Mouse (Mus musculus) kidney, embryonic 15.5 days (tissue): Measurements from ENCODE around the gene Grm7. TPM values are rescaled to one million over a fixed set of nuclear protein-coding genes. Genes with fewer than 3 reads are reported as not detected.

Source experiments
- ATAC-seq: fragments of 200-750 bp; cut with Nextera tagmentation; replicated peaks from 2 replicates; pipeline ENCODE4 v1.8.0; 2017; ENCODE audit warnings: moderate TSS enrichment; ENCODE audit not compliant: low FRiP score
- H3K27ac ChIP-seq: fragments of 300-500 bp; sonication (generic); 2 replicates; pipeline ENCODE4 v1.5.1; 2015; ENCODE audit warnings: mild to moderate bottlenecking, inconsistent platforms
- H3K27me3 ChIP-seq: fragments of 300-500 bp; sonication (generic); 2 replicates; pipeline ENCODE4 v1.6.1; 2015; ENCODE audit warnings: inconsistent platforms
- H3K36me3 ChIP-seq: fragments of 300-500 bp; sonication (generic); 2 replicates; pipeline ENCODE4 v1.6.1; 2015; ENCODE audit warnings: inconsistent platforms
- H3K4me1 ChIP-seq: fragments of 300-500 bp; sonication (generic); 2 replicates; pipeline ENCODE4 v1.6.1; 2015; ENCODE audit warnings: inconsistent platforms
- H3K4me2 ChIP-seq: fragments of 300-500 bp; sonication (generic); 2 replicates; pipeline ENCODE4 v1.6.1; 2015; ENCODE audit warnings: moderate library complexity, mild to moderate bottlenecking, inconsistent platforms
- H3K4me3 ChIP-seq: fragments of 300-500 bp; sonication (generic); replicated peaks from 2 replicates; pipeline ENCODE4 v1.5.1; 2015; ENCODE audit warnings: mild to moderate bottlenecking, inconsistent platforms
- H3K9ac ChIP-seq: fragments of 300-500 bp; sonication (generic); 2 replicates; pipeline ENCODE4 v1.6.1; 2015; ENCODE audit warnings: mild to moderate bottlenecking, inconsistent platforms
- H3K9me3 ChIP-seq: fragments of 300-500 bp; sonication (generic); replicated peaks from 2 replicates; pipeline ENCODE4 v1.6.1; 2016; ENCODE audit warnings: inconsistent platforms
- WGBS: fragments of 180-500 bp; shearing (Covaris S2); methylation state at CpG from one replicate; pipeline ENCODE4 v1.1.7; 2015; ENCODE audit warnings: mixed read lengths; 5-methylcytosine and 5-hydroxymethylcytosine counted together
- polyA plus RNA-seq: library from polyadenylated mRNA; unstranded; fragments of >200 nt; fragmentation: Nextera tagmentation; extraction: Ambion mirVana; gene quantifications from 2 replicates; pipeline ENCODE4 v1.2.1, GENCODE M21; 2015

The Grm7 gene
- polyA plus RNA-seq, 1 experiment from 2014 or later: 7.2 TPM

GRCm38 (mm10) chr6:111510768-111511459 is 865.5 kb downstream of the Grm7 start:
- WGBS: 83% methylated on average over 1 of the region's 1 CpGs

DNA sequence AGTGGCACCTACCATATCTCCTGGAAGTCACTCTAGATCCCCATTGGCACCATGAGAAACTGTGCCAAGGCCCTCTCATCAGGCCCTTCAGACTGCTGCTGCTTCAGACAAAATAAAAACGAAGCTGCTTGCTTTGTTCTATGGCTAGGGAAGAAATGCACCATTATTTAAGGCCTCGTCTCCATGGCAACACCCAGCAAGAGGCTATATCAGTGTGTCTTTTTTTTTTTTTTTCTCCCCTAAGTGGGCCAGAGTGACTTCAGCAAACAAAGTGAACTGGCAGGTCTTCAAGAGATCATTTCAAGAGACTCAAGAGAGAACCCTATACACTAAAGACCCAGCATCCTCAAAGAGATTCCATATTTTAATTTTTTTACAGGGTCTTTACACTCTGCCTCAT is 867.0 kb downstream of the Grm7 start:
- H3K4me2 ChIP-seq: no peak overlapping the region
- no peaks in the 10 kb centered on the region for H3K4me1 ChIP-seq
- WGBS: 62% methylated on average over 2 of the region's 2 CpGs
- H3K4me3 ChIP-seq: no peak overlapping the region
- H3K9me3 ChIP-seq: no peaks in the 10 kb centered on the region
- H3K9ac ChIP-seq: no peak overlapping the region
- no peaks in the 10 kb centered on the region for H3K36me3 ChIP-seq
- H3K27ac ChIP-seq: no peak overlapping the region
- H3K27me3 ChIP-seq: no peaks in the 10 kb centered on the region
- ATAC-seq: no peak

More at GRCm38 (mm10) chr6:111510768-111511459, 865.5 kb downstream of the Grm7 start:
- Histone ChIP-seq H3K27me3 (no peaks in the 10 kb centered on the region), H3K27ac (no peak overlapping the region), H3K4me3 (no peak overlapping the region), H3K36me3 (no peaks in the 10 kb centered on the region), H3K4me2 (no peak overlapping the region), H3K9ac (no peak overlapping the region), H3K9me3 (no peaks in the 10 kb centered on the region), H3K4me1 (no peaks in the 10 kb centered on the region)
- no peak for ATAC-seq

GRCm38 (mm10) chr6:111521229-111521628 is 875.8 kb downstream of the Grm7 start:
- Histone ChIP-seq H3K4me3 (no peak overlapping the region), H3K9ac (no peak overlapping the region), H3K9me3 (no peaks in the 10 kb centered on the region), H3K36me3 (no peaks in the 10 kb centered on the region), H3K27me3 (no peaks in the 10 kb centered on the region), H3K4me1 (no peaks in the 10 kb centered on the region), H3K27ac (no peak overlapping the region), H3K4me2 (no peak overlapping the region)
- 84% methylated on average over 1 of the region's 1 CpGs for WGBS
- no peak for ATAC-seq

DNA sequence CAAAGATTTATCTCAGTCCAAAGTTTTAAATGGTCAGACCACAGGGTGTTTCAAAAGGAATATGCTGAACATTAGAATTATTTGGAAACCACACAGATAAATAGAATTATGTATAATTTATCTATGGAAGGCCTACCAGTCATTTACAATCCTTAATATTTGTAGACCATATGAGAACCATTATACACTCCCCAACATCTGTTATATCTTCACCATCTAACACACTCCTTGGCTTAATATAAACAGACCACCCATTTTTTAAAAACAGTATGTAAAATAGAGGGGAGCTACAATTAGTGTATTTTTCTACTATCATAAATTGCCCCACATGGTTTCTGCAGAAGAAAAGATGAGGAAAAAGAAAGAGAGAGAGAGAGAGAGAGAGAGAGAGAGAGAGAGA is 876.7 kb downstream of the Grm7 start:
- H3K36me3 ChIP-seq: no peaks in the 10 kb centered on the region
- ATAC-seq: no peak
- no peak overlapping the region for H3K4me2 ChIP-seq
- H3K27ac ChIP-seq: no peak overlapping the region
- no peaks in the 10 kb centered on the region for H3K4me1 ChIP-seq
- no peaks in the 10 kb centered on the region for H3K27me3 ChIP-seq
- H3K9ac ChIP-seq: no peak overlapping the region
- no peaks in the 10 kb centered on the region for H3K9me3 ChIP-seq
- H3K4me3 ChIP-seq: no peak overlapping the region

- H3K9me3 ChIP-seq: no peaks in the 10 kb centered on the region
- no peak for ATAC-seq
- no peak overlapping the region for H3K9ac ChIP-seq
- no peaks in the 10 kb centered on the region for H3K27me3 ChIP-seq
- H3K27ac ChIP-seq: no peak overlapping the region
- H3K4me1 ChIP-seq: no peaks in the 10 kb centered on the region
- no peaks in the 10 kb centered on the region for H3K36me3 ChIP-seq
- no peak overlapping the region for H3K4me3 ChIP-seq
- 73% methylated on average over 2 of the region's 2 CpGs for WGBS
- H3K4me2 ChIP-seq: no peak overlapping the region
Observed at GRCm38 (mm10) chr6:111529985-111530384, 884.6 kb downstream of the Grm7 start.

- Histone ChIP-seq H3K4me1 (no peaks in the 10 kb centered on the region), H3K27ac (no peak overlapping the region), H3K9ac (no peak overlapping the region), H3K27me3 (no peaks in the 10 kb centered on the region), H3K4me2 (no peak overlapping the region), H3K9me3 (no peaks in the 10 kb centered on the region), H3K36me3 (no peaks in the 10 kb centered on the region), H3K4me3 (no peak overlapping the region)
- ATAC-seq: no peak
- 81% methylated on average over 1 of the region's 1 CpGs for WGBS
Observed at GRCm38 (mm10) chr6:111558588-111558987, 913.2 kb downstream of the Grm7 start.

DNA sequence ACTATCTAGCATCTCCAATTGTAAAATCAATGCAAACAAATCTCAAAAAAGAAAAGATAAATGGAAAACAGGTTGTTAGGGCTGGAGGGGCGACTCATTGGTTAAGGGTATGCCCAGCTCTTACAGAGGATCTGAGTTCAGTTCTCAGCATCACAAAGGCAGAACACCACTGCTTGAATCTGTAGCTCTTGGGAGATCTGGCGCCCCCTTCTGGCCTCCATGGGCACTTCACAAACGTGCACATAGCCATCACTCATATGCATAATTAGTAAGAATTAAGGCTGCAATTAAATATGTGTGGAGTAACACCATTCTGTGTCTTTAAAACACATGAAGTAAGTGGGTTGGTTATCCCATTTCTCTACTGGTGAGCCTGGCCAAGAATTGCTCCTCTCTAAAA is 914.1 kb downstream of the Grm7 start:
- H3K27ac ChIP-seq: no peak overlapping the region
- H3K36me3 ChIP-seq: no peaks in the 10 kb centered on the region
- no peak overlapping the region for H3K4me3 ChIP-seq
- ATAC-seq: no peak
- 79% methylated on average over 3 of the region's 3 CpGs for WGBS
- no peaks in the 10 kb centered on the region for H3K4me1 ChIP-seq
- H3K9ac ChIP-seq: no peak overlapping the region
- H3K4me2 ChIP-seq: no peak overlapping the region
- no peaks in the 10 kb centered on the region for H3K27me3 ChIP-seq
- H3K9me3 ChIP-seq: no peaks in the 10 kb centered on the region

GRCm38 (mm10) chr6:111561347-111561746 is 916.0 kb downstream of the Grm7 start:
- Histone ChIP-seq H3K9me3 (no peaks in the 10 kb centered on the region), H3K27ac (no peak overlapping the region), H3K4me3 (no peak overlapping the region), H3K27me3 (no peaks in the 10 kb centered on the region), H3K4me1 (no peaks in the 10 kb centered on the region), H3K36me3 (no peaks in the 10 kb centered on the region), H3K4me2 (no peak overlapping the region), H3K9ac (no peak overlapping the region)
- WGBS: 90% methylated on average over 7 of the region's 7 CpGs
- no peak for ATAC-seq

DNA sequence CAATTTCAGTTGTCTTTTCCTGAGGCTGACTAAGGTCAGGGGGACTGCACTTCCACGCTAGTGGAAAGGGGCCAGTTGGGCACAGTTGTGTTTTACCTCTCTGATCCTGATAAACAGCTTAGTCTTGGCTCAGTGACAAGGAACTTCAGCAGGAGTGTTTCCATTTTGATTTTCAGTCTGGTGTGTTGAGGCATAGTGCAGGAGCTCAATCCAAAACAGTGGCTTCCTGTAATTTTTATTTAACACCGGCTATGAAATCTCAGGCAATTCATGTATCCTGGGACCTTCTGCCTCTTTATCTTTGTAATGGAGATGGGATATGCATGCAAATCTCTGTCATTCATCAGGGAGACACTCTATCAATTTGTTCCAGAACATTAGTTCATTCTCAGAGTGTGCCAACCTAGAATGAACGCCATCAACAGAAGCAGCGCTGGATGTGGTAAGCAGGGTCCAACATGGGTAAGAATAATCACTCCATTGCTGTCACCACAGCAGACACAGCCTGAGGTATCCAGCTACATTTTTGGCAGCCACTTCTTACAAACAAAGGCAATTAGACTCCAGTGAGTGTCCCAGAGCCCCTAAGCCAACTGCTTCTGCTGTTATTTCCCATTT is 926.2 kb downstream of the Grm7 start:
- 76% methylated on average over 4 of the region's 4 CpGs for WGBS

GRCm38 (mm10) chr6:111584851-111585250 is 939.5 kb downstream of the Grm7 start:
- Histone ChIP-seq H3K36me3 (no peaks in the 10 kb centered on the region), H3K9me3 (no peaks in the 10 kb centered on the region), H3K4me3 (no peak overlapping the region), H3K27me3 (no peaks in the 10 kb centered on the region), H3K4me1 (no peaks in the 10 kb centered on the region), H3K27ac (no peak overlapping the region), H3K4me2 (no peak overlapping the region), H3K9ac (no peak overlapping the region)
- 76% methylated on average over 2 of the region's 2 CpGs for WGBS
- no peak for ATAC-seq

More for the DNA sequence above, 926.2 kb downstream of the Grm7 start:
- no peak for ATAC-seq
- H3K27me3 ChIP-seq: no peaks in the 10 kb centered on the region
- H3K27ac ChIP-seq: no peak overlapping the region
- no peaks in the 10 kb centered on the region for H3K4me1 ChIP-seq
- no peak overlapping the region for H3K9ac ChIP-seq
- no peaks in the 10 kb centered on the region for H3K36me3 ChIP-seq
- H3K4me2 ChIP-seq: no peak overlapping the region
- H3K9me3 ChIP-seq: no peaks in the 10 kb centered on the region
- no peak overlapping the region for H3K4me3 ChIP-seq

DNA sequence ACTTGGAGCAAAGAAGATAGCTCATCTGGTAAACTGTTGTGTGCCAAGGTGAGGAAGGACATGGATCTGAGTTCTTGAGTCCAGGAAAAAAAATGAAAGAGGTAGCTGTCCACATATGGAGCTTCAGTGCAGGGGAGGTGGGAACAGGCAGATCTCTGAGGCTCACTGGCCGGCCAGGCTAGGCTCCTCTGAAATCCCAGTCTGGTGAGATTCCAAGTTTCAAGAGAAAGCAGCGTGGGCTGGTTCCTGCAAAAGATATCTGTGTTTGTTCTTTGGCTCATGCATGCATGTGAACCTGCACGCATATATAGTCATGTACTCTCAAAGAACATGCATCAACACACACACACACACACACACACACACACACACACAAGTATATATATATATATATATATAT is 942.2 kb downstream of the Grm7 start:
- Histone ChIP-seq H3K27me3 (no peaks in the 10 kb centered on the region), H3K4me2 (no peak overlapping the region), H3K4me1 (no peaks in the 10 kb centered on the region), H3K9ac (no peak overlapping the region), H3K9me3 (no peaks in the 10 kb centered on the region), H3K36me3 (no peaks in the 10 kb centered on the region), H3K27ac (no peak overlapping the region), H3K4me3 (no peak overlapping the region)
- no peak for ATAC-seq
- WGBS: 81% methylated on average over 3 of the region's 3 CpGs

DNA sequence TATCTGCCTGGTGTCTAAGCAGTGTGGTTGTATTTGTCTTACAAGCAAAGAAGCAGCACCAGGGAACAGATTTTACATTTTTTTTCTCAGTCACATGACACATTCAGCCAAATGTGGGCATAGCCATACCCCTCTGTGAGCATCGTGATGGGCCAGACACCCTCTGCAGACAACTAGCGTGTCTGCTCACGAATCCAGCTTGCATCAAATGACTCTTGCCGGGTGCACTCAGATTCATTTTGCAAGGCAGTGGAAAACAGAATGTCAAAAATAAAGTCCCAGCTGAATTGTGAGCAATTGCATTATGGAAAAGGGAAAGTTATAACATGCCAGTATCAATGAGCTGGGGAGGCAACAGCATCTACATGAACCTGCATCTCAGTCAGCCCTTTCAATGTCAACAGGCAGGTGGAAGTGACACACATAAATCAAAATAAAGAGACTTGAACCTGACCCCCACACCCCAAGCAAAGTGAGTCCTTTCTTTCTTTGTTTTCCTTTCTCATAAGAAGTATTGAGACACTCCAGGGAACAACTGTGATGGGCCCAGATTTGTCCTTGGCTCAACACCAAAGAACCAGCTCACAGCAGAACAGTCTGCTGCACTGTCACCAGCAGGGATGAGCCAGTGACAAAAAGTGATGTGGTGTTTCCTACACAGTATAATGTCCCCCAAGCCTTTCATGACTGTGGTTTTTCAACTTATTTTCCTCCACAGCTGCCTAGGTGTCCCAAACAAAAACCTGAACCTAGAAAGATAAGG is 956.7 kb downstream of the Grm7 start:
- H3K4me3 ChIP-seq: no peak overlapping the region
- no peaks in the 10 kb centered on the region for H3K27me3 ChIP-seq
- H3K4me2 ChIP-seq: no peak overlapping the region
- no peaks in the 10 kb centered on the region for H3K9me3 ChIP-seq
- H3K27ac ChIP-seq: no peak overlapping the region
- no peak for ATAC-seq
- no peaks in the 10 kb centered on the region for H3K4me1 ChIP-seq
- WGBS: 84% methylated on average over 4 of the region's 4 CpGs
- no peak overlapping the region for H3K9ac ChIP-seq
- H3K36me3 ChIP-seq: no peaks in the 10 kb centered on the region
